Mouse (Mus musculus) cerebellum, adult 2 months (tissue): ENCODE results near the gene Vill.

Experiments
- CTCF ChIP-seq: fragments of 200-500 bp; IDR thresholded peaks from 2 replicates; pipeline ENCODE4 v1.5.1; 2011; ENCODE audit warnings: low read depth, mild to moderate bottlenecking, control low read depth, low read length, moderate library complexity, borderline replicate concordance; ENCODE audit not compliant: insufficient read depth
- POLR2A ChIP-seq: fragments of 200-500 bp; IDR thresholded peaks from 2 replicates; pipeline ENCODE4 v1.6.1; 2011; ENCODE audit warnings: low read length, control low read depth, borderline replicate concordance; ENCODE audit not compliant: insufficient read depth

GRCm38 (mm10) chr9:119025263-119025662, 27.3 kb upstream of the Vill start:
- TF ChIP-seq CTCF = no peak
- TF ChIP-seq POLR2A = no peak
